Mouse (Mus musculus) brain, embryonic 14.5 days (tissue): ENCODE results near the gene Prcp. TPM values are rescaled to one million over a fixed set of nuclear protein-coding genes. Genes with fewer than 3 reads are reported as not detected.
"Not testable (repeated sequence)": the region's sequence is repeated elsewhere in the genome, so short reads cannot be mapped to it uniquely, and the experiment has no call there.

Experiments
- DNase-seq: peaks from one replicate; pipeline ENCODE4 v3.0.0-alpha.2; 2011; ENCODE audit warnings: low read depth
- CTCF ChIP-seq: fragments of 200-500 bp; IDR thresholded peaks from 2 replicates; pipeline ENCODE4 v1.5.1; 2012; ENCODE audit warnings: inconsistent platforms, mild to moderate bottlenecking, moderate library complexity, borderline replicate concordance; ENCODE audit not compliant: insufficient read depth, insufficient read length; ENCODE audit errors: extremely low read depth
- POLR2A ChIP-seq: fragments of 200-500 bp; IDR thresholded peaks from 2 replicates; pipeline ENCODE4 v1.6.1; 2012; ENCODE audit warnings: mild to moderate bottlenecking, inconsistent platforms, borderline replicate concordance; ENCODE audit not compliant: poor library complexity, insufficient read depth, insufficient read length, severe bottlenecking; ENCODE audit errors: extremely low read depth
- polyA plus RNA-seq: library from polyadenylated mRNA; depleted of rRNA; stranded (reverse); fragments of >200 nt; gene quantifications from 2 replicates; pipeline ENCODE4 v1.2.3, GENCODE M21; 2012

The Prcp gene
- polyA plus RNA-seq, 1 experiment, result 20.3 TPM

DNA sequence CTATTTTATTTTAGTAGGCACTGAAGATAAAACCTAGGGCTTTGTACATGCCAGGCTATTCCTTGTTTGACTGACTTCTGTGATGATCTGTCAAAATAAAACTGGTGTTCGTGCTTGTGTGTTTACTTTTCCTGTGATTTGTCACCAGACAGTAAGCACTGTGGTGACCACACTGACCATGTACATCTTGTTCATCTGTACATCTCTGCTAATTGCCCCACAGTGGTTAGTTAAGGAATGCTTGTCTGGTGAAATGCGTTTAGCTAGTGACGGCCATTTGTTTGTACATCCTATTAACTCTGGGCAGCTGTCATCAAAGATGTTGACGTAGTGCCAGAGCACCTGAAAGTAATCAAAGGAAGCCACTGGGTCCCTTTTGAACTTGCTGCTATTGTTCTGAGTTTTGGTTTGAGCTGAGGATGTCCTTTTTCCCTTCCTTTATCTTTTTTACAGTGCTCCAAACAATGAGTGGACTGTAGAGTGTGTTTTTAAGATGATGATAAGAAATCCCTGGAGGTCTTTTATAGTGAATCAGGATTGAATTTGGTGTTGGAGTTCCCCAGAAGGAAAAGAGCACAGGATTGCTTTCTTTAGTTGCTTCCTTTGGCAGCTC lies 16.5 kb downstream of the Prcp start:
- DNase-seq, result no peak
- TF ChIP-seq CTCF, result no peak
- TF ChIP-seq POLR2A, result no peak

DNA sequence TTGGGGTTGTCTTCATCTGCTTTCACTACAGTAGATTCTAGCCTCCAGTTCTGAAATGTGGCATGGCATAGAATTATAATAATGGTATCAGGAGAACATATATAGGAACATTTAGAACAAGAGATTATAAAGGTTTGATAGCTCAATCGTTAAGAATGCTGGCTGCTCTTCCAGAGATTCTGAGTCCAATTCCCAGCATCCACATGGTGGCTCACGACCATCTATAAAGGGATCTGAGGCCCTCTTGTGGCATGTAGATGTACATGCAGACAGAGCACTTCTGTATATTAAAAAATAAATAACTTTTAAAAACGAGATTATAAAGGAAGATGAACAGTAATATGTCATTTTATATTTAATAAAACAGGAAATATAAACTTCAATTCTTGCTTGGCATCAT lies 19.2 kb downstream of the Prcp start:
- TF ChIP-seq POLR2A, result no peak
- TF ChIP-seq CTCF, result no peak; the same call in 1 of the 2 replicates
- no peak for DNase-seq

DNA sequence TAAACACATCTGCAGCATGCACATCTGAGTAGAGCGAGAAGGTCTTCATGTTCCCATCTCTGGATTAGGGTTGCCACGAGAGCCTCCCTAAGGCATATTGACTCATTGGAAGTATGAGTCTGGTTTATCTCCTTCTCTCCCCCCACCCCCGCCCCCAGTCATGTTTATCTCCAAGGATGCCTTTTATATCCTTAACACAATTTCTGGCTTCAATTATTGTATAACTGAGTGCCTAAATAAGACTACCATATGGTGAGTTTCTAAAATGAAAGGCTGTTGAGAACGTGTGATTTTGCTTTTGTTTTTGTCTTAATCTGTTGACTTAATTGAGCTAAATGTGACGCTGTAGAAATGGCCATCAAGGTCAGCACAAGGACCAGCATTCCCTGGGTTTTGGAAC lies 21.8 kb downstream of the Prcp start:
- peak; percentile 26 for DNase-seq
- TF ChIP-seq CTCF (no peak), POLR2A (no peak)

- TF ChIP-seq CTCF, result peak; percentile 56; the same call in 1 of the 2 replicates
- no peak for TF ChIP-seq POLR2A
- DNase-seq, result peak; percentile 65
These were observed 22.8 kb downstream of the Prcp start for GRCm38 (mm10) chr7:92897021-92897420.

DNA sequence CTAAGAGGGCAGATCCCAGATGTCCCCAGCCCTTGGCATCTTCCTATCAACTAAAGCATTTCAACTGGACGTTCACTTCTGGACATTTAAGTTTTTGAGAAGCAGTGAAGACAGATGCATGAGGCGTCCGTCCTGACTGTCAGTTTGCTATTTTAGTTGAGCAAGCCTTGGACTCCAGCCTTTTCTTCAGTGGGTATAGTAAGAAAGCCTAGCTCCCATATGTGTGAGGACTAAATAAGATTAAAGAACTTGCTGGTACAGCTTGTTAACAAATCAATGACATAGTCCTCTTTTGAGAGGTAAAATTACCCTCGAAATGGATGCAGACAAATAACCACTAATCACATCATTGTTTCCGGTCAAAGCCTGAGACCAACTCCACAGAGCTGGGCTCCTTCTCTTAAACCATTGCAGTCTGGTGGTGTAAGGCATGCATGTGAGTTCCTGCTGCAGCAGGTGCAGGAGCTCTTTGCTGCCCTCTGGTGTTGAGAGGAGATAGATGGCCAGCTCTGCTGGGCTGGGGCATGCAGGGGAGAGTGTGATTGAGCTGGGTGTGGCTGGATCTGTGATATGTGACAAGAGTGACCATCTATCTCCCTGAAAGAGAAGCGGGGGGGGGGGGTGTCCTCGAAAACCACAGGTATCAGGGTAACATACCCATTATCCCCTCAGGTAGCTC lies 29.2 kb downstream of the Prcp start:
- peak; percentile 82 for TF ChIP-seq CTCF
- no peak for TF ChIP-seq POLR2A
- peak; percentile 82 for DNase-seq

- not testable (repeated sequence) for DNase-seq
These were observed 30.0 kb downstream of the Prcp start for GRCm38 (mm10) chr7:92904285-92904684.

DNA sequence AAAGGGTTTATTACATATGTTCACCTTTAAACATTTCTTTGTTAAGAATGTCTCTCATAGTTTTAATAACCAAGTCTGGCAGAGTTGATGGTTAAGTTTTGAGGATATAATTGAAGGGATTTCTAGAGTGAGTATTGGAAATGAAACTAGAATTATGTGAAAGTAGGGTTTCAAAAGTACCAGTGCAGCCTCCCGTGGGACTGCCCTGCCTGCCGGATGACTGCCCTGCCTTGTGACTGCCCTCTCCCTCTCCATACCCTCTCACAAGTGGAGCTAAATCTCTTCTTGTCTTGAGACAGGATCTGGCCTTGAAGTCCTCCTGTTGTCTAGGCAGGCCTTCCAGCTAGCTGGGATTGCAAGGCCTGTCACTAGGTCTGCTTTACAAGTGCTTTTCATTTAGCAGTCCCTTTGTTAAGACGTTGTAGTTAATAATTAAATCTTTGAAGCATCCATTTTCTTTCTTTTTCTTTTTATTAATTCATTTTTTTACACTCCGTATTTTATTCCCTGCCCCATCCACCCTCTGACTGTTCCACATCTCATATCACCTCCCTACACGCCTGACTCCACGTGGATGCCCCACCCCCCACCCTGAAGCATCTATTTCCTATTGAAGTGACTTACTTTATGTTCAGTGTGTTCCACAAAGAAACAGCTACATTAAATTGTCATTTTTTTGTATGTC lies 46.0 kb downstream of the Prcp start:
- TF ChIP-seq POLR2A, result no peak
- no peak for TF ChIP-seq CTCF
- DNase-seq, result no peak

- no peak for TF ChIP-seq CTCF
- TF ChIP-seq POLR2A, result no peak
- DNase-seq, result peak; percentile 25
These were observed 46.5 kb downstream of the Prcp start for GRCm38 (mm10) chr7:92920857-92921172.

- DNase-seq, result no peak
- TF ChIP-seq CTCF (0 out of 2 replicates have a peak, but pooled peaks have one; percentile 6), POLR2A (no peak)
These were observed 58.5 kb downstream of the Prcp start for GRCm38 (mm10) chr7:92932792-92933191.

DNA sequence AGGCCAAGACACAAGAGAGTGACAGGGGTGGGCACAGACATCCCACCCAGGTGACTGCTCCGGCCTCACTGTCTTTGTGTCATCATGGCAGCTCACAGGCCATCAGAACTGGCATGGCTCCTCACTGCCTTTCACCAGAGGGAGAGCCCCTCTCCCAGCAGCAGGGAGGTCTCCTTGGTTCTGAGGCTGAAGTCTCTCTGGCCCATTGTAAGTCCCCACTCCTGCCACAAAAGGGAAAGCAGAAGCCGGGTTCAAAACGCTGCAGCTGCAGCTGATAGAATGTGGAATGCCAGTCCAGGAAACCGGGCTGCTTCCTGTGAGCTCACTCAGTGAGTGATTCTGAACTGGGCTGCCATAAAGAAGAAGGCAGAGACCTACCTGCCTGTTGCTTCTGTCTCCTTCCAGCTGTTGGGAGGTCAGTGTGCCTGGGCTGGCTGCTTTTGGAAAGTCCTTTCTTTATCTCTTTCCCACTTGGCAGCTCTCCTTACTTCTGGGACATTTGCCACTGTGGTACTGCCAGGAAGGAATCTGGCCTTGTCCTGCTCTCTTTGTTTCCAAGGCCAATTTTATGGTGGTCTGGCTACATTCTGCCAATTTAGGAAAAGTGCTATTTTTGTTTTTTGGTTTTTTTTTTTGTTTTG lies 59.2 kb downstream of the Prcp start:
- DNase-seq, result peak; percentile 55

DNA sequence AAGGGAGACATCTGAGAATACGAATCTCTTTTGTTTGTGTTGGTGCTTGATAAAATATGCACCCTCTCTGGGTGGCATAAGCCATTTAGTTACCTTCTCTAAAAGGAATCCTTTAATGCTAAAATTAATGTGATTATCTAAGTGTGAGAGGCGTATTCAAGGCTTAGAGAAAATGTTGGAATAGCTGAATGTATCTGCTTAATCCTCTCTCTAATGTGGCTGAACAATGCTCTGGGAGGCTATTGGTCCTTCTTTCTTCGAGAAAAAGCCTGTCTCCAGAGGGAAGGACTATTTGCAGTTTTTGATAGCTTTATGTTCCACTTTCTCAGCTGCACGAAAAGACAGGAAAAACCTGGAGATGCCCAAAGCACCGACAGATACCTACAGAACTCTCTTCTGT lies 62.5 kb downstream of the Prcp start:
- TF ChIP-seq CTCF, result no peak
- no peak for TF ChIP-seq POLR2A
- peak; percentile 23 for DNase-seq

- TF ChIP-seq POLR2A (no peak), CTCF (peak; percentile 45; the same call in 1 of the 2 replicates)
- DNase-seq, result peak; percentile 59
These were observed 63.7 kb downstream of the Prcp start for GRCm38 (mm10) chr7:92937955-92938354.

DNA sequence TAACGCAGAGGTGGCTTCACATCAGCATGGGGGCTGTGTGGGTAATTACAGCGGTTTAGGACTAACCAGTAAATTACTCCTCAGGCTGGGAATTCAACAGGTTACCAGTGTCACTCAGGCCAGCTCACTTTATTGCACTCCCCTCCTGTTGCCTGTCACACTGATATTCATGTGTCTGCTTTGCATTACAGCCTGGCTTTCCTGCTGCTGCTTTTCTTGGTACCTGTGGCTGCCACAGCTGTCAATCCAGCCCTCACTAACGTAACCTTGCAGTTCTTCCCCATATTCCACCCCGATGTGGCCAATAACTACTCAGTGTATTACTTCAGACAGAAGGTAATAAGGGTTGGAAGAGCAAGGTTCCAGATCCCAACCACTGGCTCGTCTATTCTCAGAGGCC lies 65.5 kb downstream of the Prcp start:
- DNase-seq, result no peak

More for the DNA sequence above, 65.5 kb downstream of the Prcp start:
- TF ChIP-seq POLR2A (no peak), CTCF (no peak)
